Mouse (Mus musculus): ENCODE measurements around the gene Hoxa2. TPM values are rescaled to one million over a fixed set of nuclear protein-coding genes. Genes with fewer than 3 reads are reported as not detected.

The Hoxa2 gene
- total and polyA plus RNA-seq, 3 experiments, result 0.26 TPM; not detected in 2

- no peak for DNase-seq (ENCODE audit: extremely low read depth)
- Histone ChIP-seq H3K9me3 (replicated peaks; ENCODE audit: low read length) (peaks cover 31% of the 10 kb centered on the region), H3K4me1 (ENCODE audit: control insufficient read depth in 1 of 2, insufficient read depth in 2 of 2) (peaks cover 0 to 5% of the 10 kb centered on the region in 2 experiments; a peak in 1 of 4 replicates), H3K36me3 (replicated peaks in 1 of 2; ENCODE audit: control insufficient read depth in 1 of 2, insufficient read depth in 1 of 2, low read length in 1 of 2) (peaks cover 21 to 35% of the 10 kb centered on the region in 2 experiments), H3K9ac (ENCODE audit: insufficient read depth, low read depth) (no peak overlapping the region), H3K79me2 (replicated peaks; ENCODE audit: control insufficient read depth, extremely low read depth, insufficient read depth, poor library complexity, severe bottlenecking) (no peaks in the 10 kb centered on the region), H3K4me2 (ENCODE audit: insufficient read depth, low read depth, poor library complexity, severe bottlenecking) (no peak overlapping the region), H3K27ac (ENCODE audit: insufficient read depth, low read depth) (no peak overlapping the region), H3K4me3 (replicated peaks in 1 of 3; ENCODE audit: low read depth in 2 of 3, low read length in 2 of 3, poor library complexity in 1 of 3) (no peak overlapping the region), H3K27me3 (replicated peaks) (no peaks in the 10 kb centered on the region)
- in situ Hi-C loops (cut with MboI; ENCODE audit: low pct_ligation_motif_present, low pct_unique_long_range_greater_than_20kb, low sequenced_read_pairs) (loop anchor here (25.0 kb wide), 1 partner anchor 189 kb away; the partner anchor contains the start of gene Skap2), dilution Hi-C loops (cut with MboI; ENCODE audit: extremely low pct_ligation_motif_present, extremely low pct_unique_long_range_greater_than_20kb, low sequenced_read_pairs) (no loop called here)
- TF ChIP-seq CTCF (conservative IDR thresholded peaks at IDR 0.05 in 1 of 2, IDR thresholded peaks at IDR 0.05 in 1 of 2; ENCODE audit: low read depth in 2 of 2, low read length in 2 of 2) (no peak), SMC3 (IDR thresholded peaks at IDR 0.05; ENCODE audit: low read depth, low read length) (no peak), BHLHE40 (IDR thresholded peaks at IDR 0.05; ENCODE audit: low read depth, low read length) (no peak), MEF2A (IDR thresholded peaks at IDR 0.05; ENCODE audit: borderline replicate concordance, low read depth, low read length) (no peak), CHD1 (IDR thresholded peaks at IDR 0.05; ENCODE audit: low read depth, low read length) (no peak), TBP (conservative IDR thresholded peaks at IDR 0.05; ENCODE audit: low read depth, low read length) (no peak), USF1 (IDR thresholded peaks at IDR 0.05; ENCODE audit: low read depth, low read length) (no peak), ZC3H11A (IDR thresholded peaks at IDR 0.05; ENCODE audit: low read depth, low read length) (no peak), IRF4 (IDR thresholded peaks at IDR 0.05; ENCODE audit: low read depth, low read length) (no peak), JUND (conservative IDR thresholded peaks at IDR 0.05; ENCODE audit: low read depth, low read length) (no peak), NELFE (IDR thresholded peaks at IDR 0.05; ENCODE audit: low read depth, low read length) (no peak), MAZ (IDR thresholded peaks at IDR 0.05; ENCODE audit: low read depth, low read length) (no peak), PAX5 (IDR thresholded peaks at IDR 0.05; ENCODE audit: low read length) (no peak), ETS1 (conservative IDR thresholded peaks at IDR 0.05; ENCODE audit: low read depth, low read length) (no peak), MYC (IDR thresholded peaks at IDR 0.05; ENCODE audit: low read depth, low read length) (no peak), EP300 (IDR thresholded peaks at IDR 0.05; ENCODE audit: low read length) (no peak), RAD21 (IDR thresholded peaks at IDR 0.05; ENCODE audit: low read depth, low read length) (no peak), GABPA (IDR thresholded peaks at IDR 0.05; ENCODE audit: insufficient replicate concordance, low read depth, low read length) (no peak)
Measured at GRCm38 (mm10) chr6:52201269-52201668, 36.6 kb upstream of the Hoxa2 start.

GRCm38 (mm10) chr6:52200751-52201250, 36.2 kb upstream of the Hoxa2 start:
- Histone ChIP-seq H3K9me3 (replicated peaks; ENCODE audit: low read length) (peaks cover 27% of the 10 kb centered on the region), H3K27me3 (replicated peaks) (no peaks in the 10 kb centered on the region), H3K4me1 (ENCODE audit: control insufficient read depth in 1 of 2, insufficient read depth in 2 of 2) (peaks cover 0 to 5% of the 10 kb centered on the region in 2 experiments; a peak in 1 of 4 replicates), H3K27ac (ENCODE audit: insufficient read depth, low read depth) (no peak overlapping the region), H3K9ac (ENCODE audit: insufficient read depth, low read depth) (no peak overlapping the region), H3K4me2 (ENCODE audit: insufficient read depth, low read depth, poor library complexity, severe bottlenecking) (no peak overlapping the region), H3K4me3 (replicated peaks in 1 of 3; ENCODE audit: low read depth in 2 of 3, low read length in 2 of 3, poor library complexity in 1 of 3) (no peak overlapping the region), H3K36me3 (replicated peaks in 1 of 2; ENCODE audit: control insufficient read depth in 1 of 2, insufficient read depth in 1 of 2, low read length in 1 of 2) (peaks cover 16 to 30% of the 10 kb centered on the region in 2 experiments), H3K79me2 (replicated peaks; ENCODE audit: control insufficient read depth, extremely low read depth, insufficient read depth, poor library complexity, severe bottlenecking) (no peaks in the 10 kb centered on the region)
- in situ Hi-C loops (cut with MboI; ENCODE audit: low pct_ligation_motif_present, low pct_unique_long_range_greater_than_20kb, low sequenced_read_pairs), result loop anchor here (25.0 kb wide), 1 partner anchor 188 kb away; the partner anchor contains the start of gene Skap2
- no peak for DNase-seq (ENCODE audit: extremely low read depth)
- dilution Hi-C loops (cut with MboI; ENCODE audit: extremely low pct_ligation_motif_present, extremely low pct_unique_long_range_greater_than_20kb, low sequenced_read_pairs), result no loop called here
- no peak for TF ChIP-seq CHD1 (IDR thresholded peaks at IDR 0.05; ENCODE audit: low read depth, low read length)
- no peak for TF ChIP-seq TBP (conservative IDR thresholded peaks at IDR 0.05; ENCODE audit: low read depth, low read length)
- no peak for TF ChIP-seq HCFC1 (IDR thresholded peaks at IDR 0.05; ENCODE audit: low read depth, low read length)
- TF ChIP-seq NRF1 (IDR thresholded peaks at IDR 0.05; ENCODE audit: low read depth, low read length), result no peak
- no peak for TF ChIP-seq CHD2 (IDR thresholded peaks at IDR 0.05; ENCODE audit: low read length)
- TF ChIP-seq EP300 (IDR thresholded peaks at IDR 0.05; ENCODE audit: low read length), result no peak
- no peak for TF ChIP-seq POLR2AphosphoS2 (IDR thresholded peaks at IDR 0.05; ENCODE audit: low read depth, low read length)
- no peak for TF ChIP-seq ZNF384 (IDR thresholded peaks at IDR 0.05; ENCODE audit: low read depth, low read length)
- TF ChIP-seq PAX5 (IDR thresholded peaks at IDR 0.05; ENCODE audit: low read length), result no peak
- no peak for TF ChIP-seq IRF4 (IDR thresholded peaks at IDR 0.05; ENCODE audit: low read depth, low read length)
- no peak for TF ChIP-seq MYC (IDR thresholded peaks at IDR 0.05; ENCODE audit: low read depth, low read length)
- TF ChIP-seq SIN3A (IDR thresholded peaks at IDR 0.05; ENCODE audit: low read length), result no peak
- no peak for TF ChIP-seq MAZ (IDR thresholded peaks at IDR 0.05; ENCODE audit: low read depth, low read length)
